Mouse (Mus musculus) forebrain, embryonic 11.5 days (tissue): ENCODE results near the gene Nat8l. TPM values are rescaled to one million over a fixed set of nuclear protein-coding genes. Genes with fewer than 3 reads are reported as not detected.

Source experiments
- ATAC-seq: fragments of 200-750 bp; cut with Nextera tagmentation; replicated peaks from 2 replicates; pipeline ENCODE4 v1.8.0; 2017; ENCODE audit warnings: moderate TSS enrichment; ENCODE audit not compliant: low FRiP score
- DNase-seq: peaks from one replicate; pipeline ENCODE4 v3.0.0-alpha.2; 2017; ENCODE audit warnings: low spot score
- H3K27ac ChIP-seq: fragments of 300-500 bp; sonication (generic); 2 replicates; pipeline ENCODE4 v1.5.1; 2014; ENCODE audit warnings: low read depth, low read length
- H3K27me3 ChIP-seq: fragments of 300-500 bp; sonication (generic); 2 replicates; pipeline ENCODE4 v1.6.1; 2014; ENCODE audit warnings: mild to moderate bottlenecking, low read length, mixed read lengths; ENCODE audit not compliant: control insufficient read depth, insufficient read depth
- H3K36me3 ChIP-seq: fragments of 300-500 bp; sonication (generic); 2 replicates; pipeline ENCODE4 v1.6.1; 2014; ENCODE audit warnings: mild to moderate bottlenecking, low read length, moderate library complexity, mixed read lengths; ENCODE audit not compliant: control insufficient read depth, insufficient read depth
- H3K4me1 ChIP-seq: fragments of 300-500 bp; sonication (generic); replicated peaks from 2 replicates; pipeline ENCODE4 v1.6.1; 2014; ENCODE audit warnings: low read length, mixed read lengths; ENCODE audit not compliant: control insufficient read depth, insufficient read depth
- H3K4me2 ChIP-seq: fragments of 300-500 bp; sonication (generic); 2 replicates; pipeline ENCODE4 v1.6.1; 2014; ENCODE audit warnings: low read depth, mild to moderate bottlenecking, low read length, moderate library complexity, mixed read lengths; ENCODE audit not compliant: severe bottlenecking
- H3K4me3 ChIP-seq: fragments of 300-500 bp; sonication (generic); 2 replicates; pipeline ENCODE4 v1.5.1; 2014; ENCODE audit warnings: low read depth, low read length
- H3K9ac ChIP-seq: fragments of 300-500 bp; sonication (generic); 2 replicates; pipeline ENCODE4 v1.6.1; 2014; ENCODE audit warnings: low read length
- H3K9me3 ChIP-seq: fragments of 300-500 bp; sonication (generic); 2 replicates; pipeline ENCODE4 v1.6.1; 2016; ENCODE audit warnings: low read length, mixed read lengths; ENCODE audit not compliant: control insufficient read depth
- WGBS: fragments of 180-500 bp; shearing (Covaris S2); extraction: QIAGEN DNeasy Blood & Tissue Kit; methylation state at CpG from one replicate; pipeline ENCODE4 v1.1.7; 2014; 5-methylcytosine and 5-hydroxymethylcytosine counted together
- polyA plus RNA-seq: library from polyadenylated mRNA; unstranded; fragments of >200 nt; fragmentation: Nextera tagmentation; extraction: Ambion mirVana; gene quantifications from 2 replicates; pipeline ENCODE4 v1.2.1, GENCODE M21; 2014

Nat8l gene
- polyA plus RNA-seq, 1 experiment from 2014 or later, result 1.9 TPM

DNA sequence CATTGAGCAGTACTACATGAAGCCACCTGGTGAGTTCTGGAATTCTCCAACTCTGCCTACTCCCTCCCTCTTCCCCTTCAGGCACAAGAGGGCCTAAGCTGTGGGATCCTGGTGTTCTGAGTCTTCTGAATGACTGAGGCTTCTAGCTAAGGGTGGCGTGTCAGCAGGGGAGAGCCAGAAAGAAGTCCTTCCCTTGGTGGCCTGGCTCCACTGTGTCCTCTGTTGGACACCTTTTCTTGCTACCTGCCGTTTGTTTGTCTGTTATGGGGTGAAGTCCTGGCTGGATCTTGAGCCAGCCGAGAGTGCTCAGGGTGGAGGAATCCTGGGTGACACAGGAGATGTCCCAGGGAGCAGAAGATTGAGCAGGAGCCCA lies 2.7 kb downstream of the Nat8l start:
- Histone ChIP-seq H3K4me3 (no peak overlapping the region), H3K27ac (no peak overlapping the region), H3K4me1 (peaks cover 8% of the 10 kb centered on the region; the same call in 1 of the 2 replicates), H3K4me2 (no peak overlapping the region), H3K27me3 (peaks cover 9% of the 10 kb centered on the region), H3K9me3 (no peaks in the 10 kb centered on the region), H3K9ac (no peak overlapping the region), H3K36me3 (peaks cover 3% of the 10 kb centered on the region)
- DNase-seq (no peak), ATAC-seq (no peak)
- WGBS, result 84% methylated on average over 3 of the region's 3 CpGs

- H3K4me2 ChIP-seq, result no peak overlapping the region
- H3K9me3 ChIP-seq, result no peaks in the 10 kb centered on the region
- H3K9ac ChIP-seq, result no peak overlapping the region; the same call in 1 of the 2 replicates
- no peak overlapping the region for H3K4me3 ChIP-seq
- peaks cover 8% of the 10 kb centered on the region; the same call in 1 of the 2 replicates for H3K4me1 ChIP-seq
- peaks cover 3% of the 10 kb centered on the region for H3K36me3 ChIP-seq
- H3K27ac ChIP-seq, result no peak overlapping the region
- ATAC-seq, result no peak
- no peak for DNase-seq
- H3K27me3 ChIP-seq, result peaks cover 7% of the 10 kb centered on the region
- 93% methylated on average over 6 of the region's 6 CpGs for WGBS
Observed at GRCm38 (mm10) chr5:33999466-34000090, 3.8 kb downstream of the Nat8l start.

GRCm38 (mm10) chr5:34000809-34001208 lies 5.0 kb downstream of the Nat8l start:
- H3K9me3 ChIP-seq, result no peaks in the 10 kb centered on the region
- H3K4me2 ChIP-seq, result no peak overlapping the region
- H3K4me1 ChIP-seq, result peaks cover 8% of the 10 kb centered on the region; the same call in 1 of the 2 replicates
- H3K9ac ChIP-seq, result no peak overlapping the region
- H3K4me3 ChIP-seq, result no peak overlapping the region
- peaks cover 5% of the 10 kb centered on the region for H3K27me3 ChIP-seq
- no peak overlapping the region for H3K27ac ChIP-seq
- ATAC-seq, result no peak
- WGBS, result 95% methylated on average over 25 of the region's 25 CpGs
- peaks cover 3% of the 10 kb centered on the region for H3K36me3 ChIP-seq
- DNase-seq, result no peak

DNA sequence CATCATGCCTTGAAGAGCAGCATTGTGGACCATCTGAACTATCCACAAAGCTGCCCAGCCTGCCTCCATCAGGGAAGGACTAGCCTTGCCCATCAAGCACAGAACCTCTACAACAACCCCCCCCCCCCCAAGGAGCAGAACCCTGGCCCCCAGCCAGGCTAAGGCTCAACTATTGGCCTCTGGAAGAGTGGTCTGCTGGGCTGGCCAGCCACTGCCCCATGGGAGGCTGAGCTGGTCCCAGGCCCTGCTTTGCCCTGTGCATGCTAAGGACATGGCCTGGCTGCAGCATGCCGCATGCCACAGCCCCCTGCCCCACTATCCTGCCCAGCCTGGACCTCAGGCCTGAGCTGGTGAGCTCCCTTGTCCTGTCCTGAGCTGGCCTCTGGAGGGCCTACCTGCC lies 5.6 kb downstream of the Nat8l start:
- Histone ChIP-seq H3K9ac (no peak overlapping the region), H3K9me3 (no peaks in the 10 kb centered on the region), H3K27me3 (peaks cover 5% of the 10 kb centered on the region; the same call in 1 of the 2 replicates), H3K4me2 (no peak overlapping the region), H3K36me3 (peaks cover 3% of the 10 kb centered on the region), H3K27ac (no peak overlapping the region), H3K4me1 (peaks cover 8% of the 10 kb centered on the region; the same call in 1 of the 2 replicates), H3K4me3 (no peak overlapping the region)
- ATAC-seq, result no peak
- WGBS, result 100% methylated on average over 1 of the region's 1 CpGs
- no peak for DNase-seq

DNA sequence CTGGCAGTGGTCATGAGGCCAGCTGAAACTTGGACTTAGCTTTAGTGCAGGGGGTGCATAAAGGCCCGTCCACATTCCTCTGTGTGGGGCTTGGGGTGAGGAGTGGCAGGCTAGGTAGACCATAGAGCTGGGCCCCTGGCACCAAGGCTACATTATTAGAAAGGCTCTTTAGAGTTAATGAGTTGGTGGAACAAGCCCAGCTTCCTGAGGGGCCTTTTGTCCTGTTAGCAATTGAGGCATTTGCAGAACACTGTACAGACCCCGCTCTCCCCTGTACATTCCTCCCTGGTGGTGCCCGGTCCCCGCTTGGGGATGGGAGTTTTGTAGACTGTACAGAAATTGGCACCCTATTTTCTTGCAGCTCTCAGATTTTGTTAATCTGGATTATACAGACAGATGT lies 6.9 kb downstream of the Nat8l start:
- ATAC-seq, result no peak

GRCm38 (mm10) chr5:34004618-34005017 lies 8.8 kb downstream of the Nat8l start:
- Histone ChIP-seq H3K4me3 (no peak overlapping the region), H3K9me3 (no peaks in the 10 kb centered on the region), H3K27ac (no peak overlapping the region), H3K4me1 (no peaks in the 10 kb centered on the region; the same call in 1 of the 2 replicates), H3K9ac (no peak overlapping the region), H3K36me3 (peaks cover 3% of the 10 kb centered on the region), H3K4me2 (no peak overlapping the region), H3K27me3 (no peaks in the 10 kb centered on the region)
- no peak for ATAC-seq
- DNase-seq, result no peak
- 86% methylated on average over 5 of the region's 5 CpGs for WGBS

More for the DNA sequence above, 6.9 kb downstream of the Nat8l start:
- H3K36me3 ChIP-seq, result peaks cover 3% of the 10 kb centered on the region
- peaks cover 5% of the 10 kb centered on the region; the same call in 1 of the 2 replicates for H3K4me1 ChIP-seq
- no peak overlapping the region for H3K9ac ChIP-seq
- H3K4me3 ChIP-seq, result no peak overlapping the region
- H3K9me3 ChIP-seq, result no peaks in the 10 kb centered on the region
- no peak overlapping the region for H3K27ac ChIP-seq
- H3K4me2 ChIP-seq, result no peak overlapping the region
- DNase-seq, result no peak
- peaks cover 4% of the 10 kb centered on the region; the same call in 1 of the 2 replicates for H3K27me3 ChIP-seq
- whole genome bisulfite sequencing, result 86% methylated on average over 4 of the region's 4 CpGs

- no peak overlapping the region for H3K4me3 ChIP-seq
- no peak for DNase-seq
- 86% methylated on average over 4 of the region's 4 CpGs for WGBS
Observed at GRCm38 (mm10) chr5:34006832-34007231, 11.0 kb downstream of the Nat8l start.

DNA sequence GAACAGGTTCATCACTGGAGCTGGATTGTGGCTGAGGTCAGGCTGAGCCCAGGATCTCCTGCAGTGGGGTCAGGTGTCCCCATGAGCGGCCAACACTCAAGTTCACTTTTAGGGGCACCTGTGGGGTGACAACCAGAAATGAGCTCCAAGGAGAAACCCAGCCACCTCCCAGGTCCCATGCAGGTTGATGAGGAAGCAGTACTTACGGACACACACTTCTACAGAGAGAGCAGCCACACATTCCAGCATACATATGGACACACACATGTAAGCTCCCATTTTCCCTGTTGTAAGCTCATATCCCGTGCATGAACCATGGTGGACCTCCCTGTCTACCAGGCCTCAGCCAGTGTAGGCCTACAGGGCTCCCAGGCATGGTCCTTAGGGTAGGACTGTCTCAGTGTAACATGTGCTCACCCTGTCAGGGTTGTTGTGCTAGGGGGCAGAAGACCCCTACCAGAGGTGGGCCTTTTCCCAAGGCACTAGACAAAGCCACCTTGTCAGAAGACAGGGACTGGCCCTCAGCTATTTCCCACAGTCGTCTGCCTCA lies 11.7 kb downstream of the Nat8l start:
- H3K4me1 ChIP-seq, result no peaks in the 10 kb centered on the region
- H3K4me2 ChIP-seq, result no peak overlapping the region
- WGBS, result 89% methylated on average over 4 of the region's 4 CpGs

More at GRCm38 (mm10) chr5:34006832-34007231, 11.0 kb downstream of the Nat8l start:
- Histone ChIP-seq H3K9ac (no peak overlapping the region), H3K27ac (no peak overlapping the region), H3K4me1 (no peaks in the 10 kb centered on the region), H3K36me3 (no peaks in the 10 kb centered on the region; the same call in 1 of the 2 replicates), H3K27me3 (no peaks in the 10 kb centered on the region), H3K9me3 (no peaks in the 10 kb centered on the region), H3K4me2 (no peak overlapping the region)
- ATAC-seq, result no peak

GRCm38 (mm10) chr5:34014652-34015051 lies 18.9 kb downstream of the Nat8l start:
- Histone ChIP-seq H3K4me3 (no peak overlapping the region), H3K27ac (no peak overlapping the region), H3K27me3 (no peaks in the 10 kb centered on the region), H3K4me2 (no peak overlapping the region), H3K9me3 (no peaks in the 10 kb centered on the region), H3K9ac (no peak overlapping the region), H3K36me3 (no peaks in the 10 kb centered on the region), H3K4me1 (no peaks in the 10 kb centered on the region)
- WGBS, result 74% methylated on average over 1 of the region's 1 CpGs
- DNase-seq (no peak), ATAC-seq (no peak)

More for the DNA sequence above, 11.7 kb downstream of the Nat8l start:
- Histone ChIP-seq H3K9ac (no peak overlapping the region), H3K4me3 (no peak overlapping the region), H3K27me3 (no peaks in the 10 kb centered on the region), H3K9me3 (no peaks in the 10 kb centered on the region), H3K36me3 (no peaks in the 10 kb centered on the region), H3K27ac (no peak overlapping the region)
- no peak for ATAC-seq
- no peak for DNase-seq
